33 mouse cellular contexts compared by ENCODE assay signal in genomic region chr11:94221257-94221656, GRCm38 (mm10). TPM values are rescaled to one million over a fixed set of nuclear protein-coding genes. Genes with fewer than 3 reads are reported as not detected.
"Had no signal": no experiment of that assay in that cellular context is flagged by ENCODE, and none has a peak within 500 bp of the region (broad histone marks: within the 10 kb centered on the region; RNA-seq: fewer than 3 reads in every experiment).

No protein-coding gene starts in this region.

- DNase-seq: left cerebral cortex, postnatal 4 days; liver; liver, embryonic 13.5 days; liver, postnatal 0 days; lung, adult 18-20 months; lung, adult 2 months; lung, embryonic 14.5 days; lung, postnatal 10 days; lung, postnatal 14 days; lung, postnatal 36 days; lung, postnatal 4 days; midbrain, embryonic 14.5 days had no signal

- H3K27ac ChIP-seq: limb, embryonic 10.5 days; limb, embryonic 12.5 days; limb, embryonic 13.5 days; limb, embryonic 15.5 days; liver, embryonic 12.5 days; liver, embryonic 13.5 days; liver, embryonic 14.5 days; liver, embryonic 15.5 days; lung, embryonic 15.5 days; macrophage; midbrain, embryonic 10.5 days; midbrain, embryonic 12.5 days; midbrain, embryonic 13.5 days; midbrain, embryonic 15.5 days; neural tube, embryonic 12.5 days had no signal

- H3K27me3 ChIP-seq: limb, embryonic 12.5 days; limb, embryonic 13.5 days; limb, embryonic 15.5 days; lung, embryonic 15.5 days; midbrain, embryonic 12.5 days; midbrain, embryonic 13.5 days; midbrain, embryonic 15.5 days; neural tube, embryonic 12.5 days had no signal

- H3K4me3 ChIP-seq: limb, embryonic 10.5 days; limb, embryonic 12.5 days; limb, embryonic 13.5 days; limb, embryonic 15.5 days; liver, embryonic 12.5 days; liver, embryonic 13.5 days; liver, embryonic 15.5 days; lung, embryonic 15.5 days; megakaryocyte, embryonic 14.5 days; midbrain, embryonic 10.5 days; midbrain, embryonic 12.5 days; midbrain, embryonic 13.5 days; midbrain, embryonic 15.5 days; neural tube, embryonic 12.5 days had no signal

- H3K4me2 ChIP-seq: limb, embryonic 12.5 days; limb, embryonic 13.5 days; limb, embryonic 15.5 days; liver, embryonic 11.5 days; liver, embryonic 12.5 days; liver, embryonic 13.5 days; liver, embryonic 15.5 days; lung, embryonic 14.5 days; lung, embryonic 15.5 days; midbrain, embryonic 11.5 days; midbrain, embryonic 12.5 days; midbrain, embryonic 13.5 days; midbrain, embryonic 15.5 days; neural tube, embryonic 12.5 days had no signal

- ATAC-seq: liver, embryonic 12.5 days; liver, postnatal 0 days; lung, postnatal 0 days; midbrain, embryonic 13.5 days; midbrain, embryonic 15.5 days; midbrain, embryonic 16.5 days had no signal

- H3K36me3 ChIP-seq: limb, embryonic 10.5 days; limb, embryonic 12.5 days; limb, embryonic 13.5 days; limb, embryonic 15.5 days; liver, embryonic 12.5 days; liver, embryonic 13.5 days; liver, embryonic 15.5 days; lung, embryonic 15.5 days; midbrain, embryonic 10.5 days; midbrain, embryonic 12.5 days; midbrain, embryonic 13.5 days; midbrain, embryonic 15.5 days; neural tube, embryonic 12.5 days had no signal

RNA-seq across cellular contexts. Expression of gene Wfikkn2, which starts 24.5 kb away (rescaled TPM):
- total RNA-seq: megakaryocyte, adult 5-6 weeks; monocyte, adult 5-6 weeks had no signal
- polyA plus RNA-seq: macrophage had no signal
